Mouse (Mus musculus): ENCODE results near the gene Pacrg. TPM values are rescaled to one million over a fixed set of nuclear protein-coding genes. Genes with fewer than 3 reads are reported as not detected.

Pacrg gene
- total RNA-seq (2023) = 0.39 to 0.52 TPM in 2 of 4 replicates, not detected in the others

DNA sequence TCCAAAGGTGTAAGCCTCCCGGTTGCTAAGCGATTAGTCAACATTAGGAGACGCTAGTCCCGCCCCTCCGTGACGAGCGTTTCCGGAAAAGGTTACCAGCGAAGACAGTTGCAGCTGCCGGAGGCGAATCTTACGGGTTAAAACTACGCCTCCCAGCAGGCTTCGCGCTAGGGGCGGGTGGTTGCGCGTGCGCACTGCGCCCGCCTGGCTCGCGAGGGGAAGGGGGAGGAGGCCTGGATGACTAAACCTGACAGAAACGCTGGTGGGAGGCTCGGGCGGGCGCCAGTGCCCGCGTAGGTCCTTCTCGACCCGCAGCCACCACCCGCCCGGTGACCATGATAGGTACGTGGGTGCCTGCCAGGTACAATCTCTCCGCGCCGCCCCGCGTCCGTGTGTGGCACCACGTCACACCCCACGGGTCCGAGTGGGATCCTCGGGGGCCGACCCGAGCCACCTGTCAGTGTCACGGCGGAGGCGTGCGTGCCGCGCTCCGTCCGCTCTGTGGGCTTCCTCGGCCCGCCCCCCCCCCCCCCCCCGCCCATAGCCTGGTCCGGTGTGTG is at the start of gene Pacrg, which contains the start of gene Prkn:
Pacrg (minus strand) TSS at position 164 of the 560 bp plus-strand sequence.
Prkn (plus strand) TSS at position 237 of the 560 bp plus-strand sequence.

Other genes starting within 250 kb of the Pacrg start
- 0.15 to 0.21 TPM in 2 of 4 replicates, not detected in the others for gene Prkn, start 73 bp upstream of the Pacrg start, total RNA-seq (2023)

Data from B cell, adult 62 days (primary cell).